Mouse (Mus musculus) embryonic stem cell, embryonic (primary cell): Measurements from ENCODE around the gene Fndc3a.

Experiments used
- CTCF ChIA-PET, 4 experiments: fragments of 300-600 bp in 2 of 4; fragments of 350-600 bp in 2 of 4; sonication (Branson Sonifier 250); formaldehyde crosslinking; loops; one replicate each; lab custom pipeline; 2022; ENCODE audit warnings: inconsistent platforms in 2 of 4; lab: Charles Lee
- POLR2A ChIA-PET, 4 experiments: fragments of 300-600 bp in 2 of 4; fragments of 350-600 bp in 2 of 4; sonication (Branson Sonifier 250); formaldehyde crosslinking; loops; one replicate each; lab custom pipeline; 2022; ENCODE audit warnings: antibody characterized with exemption in 4 of 4, inconsistent platforms in 1 of 4; lab: Charles Lee

Gene Fndc3a

GRCm38 (mm10) chr14:72504985-72505384, 204.8 kb downstream of the Fndc3a start:
- CTCF ChIA-PET = interaction anchor here in 1 of 4 experiments (1.1 kb wide), 1 partner anchor 69 kb away, joined by 3 read pairs; no protein-coding TSS in a partner anchor
- POLR2A ChIA-PET = interaction anchor here in 1 of 4 experiments (0.8 kb wide), 1 partner anchor 11 kb away, joined by 5 read pairs; no protein-coding TSS in a partner anchor

GRCm38 (mm10) chr14:72503241-72503640, 206.6 kb downstream of the Fndc3a start:
- ChIA-PET CTCF (interaction anchor here in 1 of 4 experiments (1.1 kb wide), 1 partner anchor 13 kb away, joined by 4 read pairs; no protein-coding TSS in a partner anchor), POLR2A (no interaction called here)

GRCm38 (mm10) chr14:72493775-72494174, 216.0 kb downstream of the Fndc3a start:
- POLR2A ChIA-PET = no interaction called here
- CTCF ChIA-PET = interaction anchor here in 1 of 4 experiments (0.5 kb wide), 1 partner anchor 338 kb away, joined by 3 read pairs; no protein-coding TSS in a partner anchor

GRCm38 (mm10) chr14:72491738-72492137, 218.1 kb downstream of the Fndc3a start, which contains the start of gene Gm9195:
Gene Gm9195 (minus strand): TSS chr14:72491838.
- ChIA-PET POLR2A (no interaction called here), CTCF (no interaction called here)

- CTCF ChIA-PET = interaction anchor here in 1 of 4 experiments (0.6 kb wide), 1 partner anchor 36 kb away, joined by 3 read pairs; no protein-coding TSS in a partner anchor
- POLR2A ChIA-PET = interaction anchor here in 1 of 4 experiments (1.0 kb wide), 1 partner anchor 11 kb away, joined by 3 read pairs; no protein-coding TSS in a partner anchor
Measured at GRCm38 (mm10) chr14:72490367-72490766, 219.4 kb downstream of the Fndc3a start.
